Mouse (Mus musculus): ENCODE results near the gene Sox14.

The Sox14 gene

DNA sequence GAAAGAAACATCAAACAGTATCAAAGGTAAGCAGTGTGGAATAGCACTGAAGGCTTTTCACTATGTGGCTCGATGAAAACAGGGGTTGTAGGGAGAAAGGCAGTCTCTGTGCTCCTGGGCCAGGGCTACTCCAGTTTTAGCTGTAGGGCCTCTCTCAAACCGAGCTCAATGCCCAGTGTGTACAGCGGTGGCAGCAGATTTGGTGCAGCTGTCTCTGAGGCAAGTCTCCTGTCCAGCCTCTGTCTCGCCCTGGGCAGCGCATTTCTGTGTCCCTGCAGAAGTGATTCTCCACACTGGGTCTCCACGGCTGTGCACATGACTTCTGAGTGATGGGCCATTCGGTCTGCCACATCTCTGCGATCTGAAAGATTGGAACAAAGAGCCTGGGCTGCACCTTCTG, 27.6 kb downstream of the Sox14 start:
- DNase-seq (ENCODE audit: low read depth, low spot score), result no peak

DNA sequence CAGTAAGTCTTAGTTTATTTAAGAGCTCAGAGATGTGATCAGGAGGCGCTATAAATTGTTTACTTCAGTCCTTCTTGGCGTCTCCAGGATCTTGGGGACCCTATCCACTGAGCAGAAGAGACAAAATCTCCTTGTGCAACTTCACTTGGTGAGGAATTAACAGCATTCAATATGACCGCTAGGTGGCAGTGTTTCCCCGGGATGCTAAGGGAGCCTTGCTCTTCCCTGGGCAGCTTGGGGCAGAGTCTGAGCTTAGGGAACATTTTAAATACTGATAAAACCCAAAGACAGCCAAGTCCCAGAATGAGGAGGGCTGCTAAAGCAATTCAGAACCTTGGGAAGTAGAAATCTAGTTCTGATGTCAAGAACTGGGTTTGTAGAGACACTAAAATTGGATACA, 29.1 kb downstream of the Sox14 start:
- peak; percentile 79 for DNase-seq (ENCODE audit: low read depth, low spot score)

GRCm38 (mm10) chr9:99839367-99839766, 36.6 kb downstream of the Sox14 start:
- no peak for DNase-seq (ENCODE audit: low read depth, low spot score)

- no peak for DNase-seq (ENCODE audit: low read depth, low spot score)
These were observed 37.1 kb downstream of the Sox14 start for GRCm38 (mm10) chr9:99838877-99839276.

GRCm38 (mm10) chr9:99836707-99837106, 39.3 kb downstream of the Sox14 start:
- no peak for DNase-seq (ENCODE audit: low read depth, low spot score)

DNA sequence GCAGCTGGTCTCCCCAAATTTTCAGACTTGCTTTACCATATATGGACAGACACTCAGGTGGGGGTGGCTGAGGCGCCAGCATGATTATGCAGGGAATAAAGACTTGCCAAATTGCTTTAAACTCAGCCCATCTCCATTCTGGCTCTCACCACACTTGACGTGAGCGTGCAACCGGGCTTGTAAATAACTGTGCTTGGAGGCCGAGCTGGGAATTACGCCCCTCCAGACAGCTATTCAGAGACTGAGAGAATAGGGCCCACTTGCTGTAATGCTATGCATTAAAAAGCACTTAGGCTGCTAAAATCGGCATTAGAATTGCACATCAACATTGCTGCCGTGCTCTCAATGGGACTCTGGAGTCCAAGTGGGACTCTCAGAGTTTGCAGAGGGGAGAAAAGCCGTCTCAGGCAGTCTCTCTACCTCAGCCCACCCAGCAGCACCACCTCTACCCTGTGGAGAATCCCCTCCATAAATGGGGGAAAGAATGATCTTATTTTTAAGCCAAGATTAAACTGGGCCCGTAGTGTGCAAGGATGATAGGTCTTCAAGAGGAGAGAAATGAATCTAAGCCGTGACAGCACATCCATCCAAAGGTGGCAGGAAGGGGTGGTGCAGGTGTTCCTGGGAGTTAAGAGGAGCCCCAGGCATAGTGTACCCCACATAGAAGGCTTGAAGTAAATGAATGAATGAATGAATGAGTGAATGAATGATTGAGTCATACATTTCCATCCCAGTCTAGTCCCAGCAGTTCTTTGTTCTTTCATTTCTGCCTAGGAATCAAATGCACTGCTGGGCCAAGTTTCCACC, 40.1 kb downstream of the Sox14 start:
- no peak for DNase-seq (ENCODE audit: low read depth, low spot score)

Measured in ZHBTc4 (cell line).